Mouse (Mus musculus): ENCODE measurements around the gene Golt1a. TPM values are rescaled to one million over a fixed set of nuclear protein-coding genes. Genes with fewer than 3 reads are reported as not detected.

The Golt1a gene
- total RNA-seq (2017), result not detected in 3 replicates

- no peak for ATAC-seq (replicated peaks; ENCODE audit: insufficient number of reproducible peaks, low FRiP score, low TSS enrichment, poor library complexity, severe bottlenecking)
Observed at GRCm38 (mm10) chr1:133309652-133310267, at the start of gene Golt1a. TSS of gene Golt1a (plus strand) at chr1:133309800.

- no peak for ATAC-seq (replicated peaks; ENCODE audit: insufficient number of reproducible peaks, low FRiP score, low TSS enrichment, poor library complexity, severe bottlenecking)
Observed at GRCm38 (mm10) chr1:133262628-133263027, 47.0 kb upstream of the Golt1a start.

GRCm38 (mm10) chr1:133263134-133263533 lies 46.5 kb upstream of the Golt1a start:
- ATAC-seq (replicated peaks; ENCODE audit: insufficient number of reproducible peaks, low FRiP score, low TSS enrichment, poor library complexity, severe bottlenecking), result no peak

- no peak for ATAC-seq (replicated peaks; ENCODE audit: insufficient number of reproducible peaks, low FRiP score, low TSS enrichment, poor library complexity, severe bottlenecking)
Observed at GRCm38 (mm10) chr1:133264367-133264766, 45.2 kb upstream of the Golt1a start.

- ATAC-seq (replicated peaks; ENCODE audit: insufficient number of reproducible peaks, low FRiP score, low TSS enrichment, poor library complexity, severe bottlenecking), result no peak
Observed at GRCm38 (mm10) chr1:133265114-133265766, 44.4 kb upstream of the Golt1a start.

- no peak for ATAC-seq (replicated peaks; ENCODE audit: insufficient number of reproducible peaks, low FRiP score, low TSS enrichment, poor library complexity, severe bottlenecking)
Observed at GRCm38 (mm10) chr1:133267094-133267493, 42.5 kb upstream of the Golt1a start.

- no peak for ATAC-seq (replicated peaks; ENCODE audit: insufficient number of reproducible peaks, low FRiP score, low TSS enrichment, poor library complexity, severe bottlenecking)
Observed at GRCm38 (mm10) chr1:133267813-133268492, 41.6 kb upstream of the Golt1a start.

GRCm38 (mm10) chr1:133268503-133268902 lies 41.1 kb upstream of the Golt1a start:
- no peak for ATAC-seq (replicated peaks; ENCODE audit: insufficient number of reproducible peaks, low FRiP score, low TSS enrichment, poor library complexity, severe bottlenecking)

GRCm38 (mm10) chr1:133270336-133270735 lies 39.3 kb upstream of the Golt1a start:
- ATAC-seq (replicated peaks; ENCODE audit: insufficient number of reproducible peaks, low FRiP score, low TSS enrichment, poor library complexity, severe bottlenecking), result no peak

GRCm38 (mm10) chr1:133274163-133274562 lies 35.4 kb upstream of the Golt1a start:
- ATAC-seq (replicated peaks; ENCODE audit: insufficient number of reproducible peaks, low FRiP score, low TSS enrichment, poor library complexity, severe bottlenecking), result no peak

- ATAC-seq (replicated peaks; ENCODE audit: insufficient number of reproducible peaks, low FRiP score, low TSS enrichment, poor library complexity, severe bottlenecking), result no peak
Observed at GRCm38 (mm10) chr1:133276983-133277382, 32.6 kb upstream of the Golt1a start.

- no peak for ATAC-seq (replicated peaks; ENCODE audit: insufficient number of reproducible peaks, low FRiP score, low TSS enrichment, poor library complexity, severe bottlenecking)
Observed at GRCm38 (mm10) chr1:133278539-133278938, 31.1 kb upstream of the Golt1a start.

GRCm38 (mm10) chr1:133278946-133279631 lies 30.5 kb upstream of the Golt1a start:
- ATAC-seq (replicated peaks; ENCODE audit: insufficient number of reproducible peaks, low FRiP score, low TSS enrichment, poor library complexity, severe bottlenecking), result no peak

- no peak for ATAC-seq (replicated peaks; ENCODE audit: insufficient number of reproducible peaks, low FRiP score, low TSS enrichment, poor library complexity, severe bottlenecking)
Observed at GRCm38 (mm10) chr1:133279632-133280093, 29.9 kb upstream of the Golt1a start.

- ATAC-seq (replicated peaks; ENCODE audit: insufficient number of reproducible peaks, low FRiP score, low TSS enrichment, poor library complexity, severe bottlenecking), result no peak
Observed at GRCm38 (mm10) chr1:133280537-133280936, 29.1 kb upstream of the Golt1a start.

- no peak for ATAC-seq (replicated peaks; ENCODE audit: insufficient number of reproducible peaks, low FRiP score, low TSS enrichment, poor library complexity, severe bottlenecking)
Observed at GRCm38 (mm10) chr1:133285907-133286306, 23.7 kb upstream of the Golt1a start.

- ATAC-seq (replicated peaks; ENCODE audit: insufficient number of reproducible peaks, low FRiP score, low TSS enrichment, poor library complexity, severe bottlenecking), result no peak
Observed at GRCm38 (mm10) chr1:133287051-133287450, 22.5 kb upstream of the Golt1a start.

- no peak for ATAC-seq (replicated peaks; ENCODE audit: insufficient number of reproducible peaks, low FRiP score, low TSS enrichment, poor library complexity, severe bottlenecking)
Observed at GRCm38 (mm10) chr1:133287880-133288279, 21.7 kb upstream of the Golt1a start.

GRCm38 (mm10) chr1:133291888-133292287 lies 17.7 kb upstream of the Golt1a start:
- ATAC-seq (replicated peaks; ENCODE audit: insufficient number of reproducible peaks, low FRiP score, low TSS enrichment, poor library complexity, severe bottlenecking), result no peak
